Mouse (Mus musculus) brain, adult 2 months (tissue): ENCODE results near the gene Iqch.

Experiments used
- DNase-seq: peaks from one replicate; pipeline ENCODE4 v3.0.0; 2011; ENCODE audit warnings: low read depth, low spot score

The Iqch gene

GRCm38 (mm10) chr9:63612565-63613515 lies 10.5 kb upstream of the Iqch start:
- DNase-seq: peak; percentile 57

- no peak for DNase-seq
Observed at GRCm38 (mm10) chr9:63611967-63612366, 9.7 kb upstream of the Iqch start.

- DNase-seq: peak; percentile 69
Observed at GRCm38 (mm10) chr9:63610841-63611366, 8.6 kb upstream of the Iqch start.

GRCm38 (mm10) chr9:63610231-63610630 lies 7.9 kb upstream of the Iqch start:
- no peak for DNase-seq

- DNase-seq: no peak
Observed at GRCm38 (mm10) chr9:63609776-63610175, 7.5 kb upstream of the Iqch start.

GRCm38 (mm10) chr9:63609246-63609645 lies 7.0 kb upstream of the Iqch start:
- DNase-seq: no peak

GRCm38 (mm10) chr9:63608006-63608405 lies 5.7 kb upstream of the Iqch start:
- no peak for DNase-seq

GRCm38 (mm10) chr9:63606594-63606993 lies 4.3 kb upstream of the Iqch start:
- no peak for DNase-seq

GRCm38 (mm10) chr9:63603849-63604248 lies 1.6 kb upstream of the Iqch start:
- no peak for DNase-seq

- no peak for DNase-seq
Observed at GRCm38 (mm10) chr9:63596660-63597059, 5.6 kb downstream of the Iqch start.

GRCm38 (mm10) chr9:63595652-63596051 lies 6.6 kb downstream of the Iqch start:
- no peak for DNase-seq

GRCm38 (mm10) chr9:63595032-63595431 lies 7.3 kb downstream of the Iqch start:
- no peak for DNase-seq

- no peak for DNase-seq
Observed at GRCm38 (mm10) chr9:63591661-63592256, 10.5 kb downstream of the Iqch start.

- DNase-seq: no peak
Observed at GRCm38 (mm10) chr9:63590592-63590991, 11.7 kb downstream of the Iqch start.

GRCm38 (mm10) chr9:63589209-63589608 lies 13.1 kb downstream of the Iqch start:
- DNase-seq: no peak

GRCm38 (mm10) chr9:63585251-63585650 lies 17.0 kb downstream of the Iqch start:
- DNase-seq: no peak

- DNase-seq: peak; percentile 86
Observed at GRCm38 (mm10) chr9:63581778-63582177, 20.5 kb downstream of the Iqch start.

GRCm38 (mm10) chr9:63580046-63580445 lies 22.2 kb downstream of the Iqch start:
- no peak for DNase-seq

- no peak for DNase-seq
Observed at GRCm38 (mm10) chr9:63579644-63580043, 22.6 kb downstream of the Iqch start.

GRCm38 (mm10) chr9:63577469-63577868 lies 24.8 kb downstream of the Iqch start:
- DNase-seq: no peak

- peak; percentile 60 for DNase-seq
Observed at GRCm38 (mm10) chr9:63572874-63573273, 29.4 kb downstream of the Iqch start.

- no peak for DNase-seq
Observed at GRCm38 (mm10) chr9:63571895-63572294, 30.4 kb downstream of the Iqch start.

GRCm38 (mm10) chr9:63568808-63569207 lies 33.5 kb downstream of the Iqch start:
- no peak for DNase-seq
